Mouse (Mus musculus): ENCODE measurements around the gene Dmwd.
"Not testable (repeated sequence)": the region's sequence is repeated elsewhere in the genome, so short reads cannot be mapped to it uniquely, and the experiment has no call there.

The Dmwd gene

DNA sequence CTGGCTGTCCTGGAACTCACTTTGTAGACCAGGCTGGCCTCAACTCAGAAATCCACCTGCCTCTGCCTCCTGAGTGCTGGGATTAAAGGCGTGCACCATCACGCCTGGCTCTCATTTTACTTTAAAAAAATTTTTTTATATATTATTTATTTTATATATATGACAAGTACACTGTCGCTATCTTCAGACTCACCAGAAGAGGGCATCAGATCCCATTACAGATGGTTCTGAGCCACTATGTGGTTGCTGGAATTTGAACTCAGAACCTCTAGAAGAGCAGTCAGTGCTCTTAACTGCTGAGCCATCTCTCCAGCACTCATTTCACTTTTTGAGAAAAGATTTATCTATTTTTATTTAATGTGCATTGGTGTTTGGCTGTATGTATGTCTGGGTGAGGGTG lies 5.0 kb upstream of the Dmwd start:
- in situ Hi-C loops (cut with MboI): not testable (repeated sequence)

DNA sequence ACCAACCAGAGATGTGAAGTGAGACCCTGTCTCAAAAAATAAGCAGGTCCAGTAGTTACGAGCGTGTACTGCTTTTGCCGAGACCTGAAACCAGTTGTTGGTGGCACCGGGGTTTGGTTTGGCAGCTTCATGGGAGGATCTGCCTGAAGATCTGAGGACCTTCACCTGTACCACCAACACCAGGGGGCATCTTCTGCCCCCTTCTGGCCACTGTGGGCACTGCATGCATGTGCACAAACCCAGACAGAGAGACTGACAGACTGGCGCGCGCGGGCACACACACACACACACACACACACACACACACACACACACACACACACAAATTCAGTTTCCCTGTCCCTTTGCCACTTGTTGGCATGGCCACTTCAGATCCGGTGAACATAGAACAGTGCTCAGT lies 2.5 kb upstream of the Dmwd start:
- in situ Hi-C loops (cut with MboI): no loop called here

DNA sequence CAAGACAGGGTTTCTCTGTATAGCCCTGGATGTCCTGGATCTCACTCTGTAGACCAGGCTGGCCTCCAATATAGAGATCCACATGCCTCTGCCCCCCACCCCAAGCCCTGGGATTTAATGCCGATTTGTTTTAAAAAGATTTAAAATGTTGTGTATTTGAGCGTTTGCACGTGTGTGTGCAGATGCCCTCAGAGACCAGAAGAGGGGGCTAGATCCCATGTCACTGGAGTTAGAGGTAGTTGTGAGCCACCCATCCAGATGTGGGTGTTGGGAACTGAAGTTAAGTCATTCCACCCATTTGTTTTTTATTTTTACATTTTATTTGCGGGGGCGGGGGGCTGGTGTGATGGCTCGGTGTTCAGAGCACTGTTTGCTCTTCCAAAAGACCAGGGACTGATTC lies 1.5 kb upstream of the Dmwd start:
- in situ Hi-C loops (cut with MboI): no loop called here

DNA sequence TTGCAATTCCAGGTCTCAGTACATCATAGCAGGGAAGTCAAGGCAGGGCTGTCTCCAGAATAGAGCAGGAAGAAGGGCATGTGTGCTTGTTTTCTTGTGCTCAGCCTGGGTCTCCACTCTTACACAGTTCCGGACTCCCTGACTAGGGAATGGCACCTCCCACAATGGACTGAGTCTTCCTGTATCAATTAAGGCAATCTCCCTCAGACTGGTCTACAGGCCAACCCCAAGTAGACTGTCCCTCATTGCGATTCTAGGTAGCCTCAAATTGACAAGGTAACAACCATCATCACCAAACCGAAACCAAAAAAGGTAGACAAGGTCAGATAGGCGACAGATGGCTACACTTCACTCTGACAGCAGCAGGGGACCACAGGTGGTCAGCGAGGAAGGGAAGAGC lies 796 bp upstream of the Dmwd start:
- in situ Hi-C loops (cut with MboI): no loop called here

DNA sequence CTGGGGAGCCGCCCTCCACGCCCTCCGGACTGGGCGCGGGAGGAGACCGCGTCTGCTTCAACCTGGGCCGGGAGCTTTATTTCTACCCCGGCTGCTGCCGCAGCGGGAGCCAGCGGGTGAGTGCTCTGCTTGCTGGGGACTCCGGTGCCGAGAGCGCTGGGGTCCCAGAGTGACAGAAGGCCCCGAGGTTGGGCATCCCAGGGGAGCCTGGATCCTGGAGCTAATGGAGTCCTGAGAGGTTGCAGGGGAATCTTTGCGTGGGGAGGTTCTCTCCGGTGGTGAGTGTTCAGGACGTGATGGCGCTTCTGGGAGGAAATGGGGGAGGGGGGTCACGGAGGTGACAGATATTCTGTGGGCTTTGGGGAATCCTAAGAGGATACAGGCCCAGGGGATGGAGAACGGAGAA lies 562 bp downstream of the Dmwd start:
- in situ Hi-C loops (cut with MboI): no loop called here

DNA sequence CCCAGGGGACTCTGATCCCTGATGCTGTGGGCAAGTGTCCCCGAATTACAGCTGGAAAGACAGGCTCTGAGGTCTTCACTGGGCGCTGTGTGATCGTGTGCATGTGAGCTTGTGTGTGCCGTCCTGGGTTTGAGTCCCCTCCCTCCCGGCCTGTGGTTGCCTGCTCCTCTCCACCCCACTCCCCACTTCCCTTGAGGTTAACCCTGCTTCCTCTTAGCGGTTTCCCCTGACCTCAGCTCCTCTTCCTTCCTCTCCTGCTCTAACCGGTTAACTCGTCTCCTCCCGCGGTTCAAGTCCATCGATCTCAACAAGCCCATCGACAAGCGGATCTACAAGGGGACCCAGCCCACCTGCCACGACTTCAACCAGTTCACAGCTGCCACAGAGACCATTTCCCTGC lies 1.7 kb downstream of the Dmwd start:
- in situ Hi-C loops (cut with MboI): no loop called here

DNA sequence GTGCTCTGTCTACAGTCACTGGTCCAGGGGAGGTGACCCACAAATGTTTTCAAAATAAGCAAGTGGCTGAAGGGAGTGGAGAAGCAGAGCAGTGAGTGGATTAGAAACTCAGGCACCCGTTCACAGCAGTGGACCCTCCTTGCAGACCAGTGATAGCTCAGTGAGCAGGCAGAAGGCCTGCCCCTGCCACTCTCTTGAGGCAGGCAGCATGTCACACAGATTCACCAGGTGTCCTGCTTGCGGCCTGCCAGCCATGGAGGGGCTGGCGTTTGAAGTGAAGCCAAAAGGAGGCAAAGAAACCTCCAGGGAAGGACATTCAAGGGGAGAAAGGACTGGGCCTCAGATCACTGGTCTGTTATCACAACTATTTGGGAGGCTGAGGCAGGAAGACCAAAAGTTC lies 2.7 kb downstream of the Dmwd start:
- in situ Hi-C loops (cut with MboI): no loop called here

DNA sequence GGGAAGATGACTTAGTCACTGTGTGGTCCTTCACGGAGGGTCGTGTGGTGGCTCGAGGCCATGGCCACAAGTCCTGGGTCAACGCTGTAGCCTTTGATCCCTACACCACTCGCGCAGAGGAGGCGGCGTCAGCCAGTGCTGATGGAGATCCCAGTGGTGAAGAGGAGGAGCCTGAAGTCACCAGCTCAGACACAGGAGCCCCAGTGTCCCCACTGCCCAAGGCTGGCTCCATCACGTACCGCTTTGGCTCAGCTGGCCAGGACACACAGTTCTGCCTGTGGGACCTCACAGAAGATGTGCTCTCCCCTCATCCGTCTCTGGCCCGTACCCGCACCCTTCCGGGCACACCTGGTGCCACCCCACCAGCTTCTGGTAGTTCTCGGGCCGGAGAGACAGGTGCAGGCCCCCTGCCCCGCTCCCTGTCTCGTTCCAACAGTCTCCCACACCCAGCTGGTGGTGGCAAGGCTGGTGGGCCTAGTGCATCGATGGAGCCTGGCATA lies 4.5 kb downstream of the Dmwd start:
- in situ Hi-C loops (cut with MboI): no loop called here

DNA sequence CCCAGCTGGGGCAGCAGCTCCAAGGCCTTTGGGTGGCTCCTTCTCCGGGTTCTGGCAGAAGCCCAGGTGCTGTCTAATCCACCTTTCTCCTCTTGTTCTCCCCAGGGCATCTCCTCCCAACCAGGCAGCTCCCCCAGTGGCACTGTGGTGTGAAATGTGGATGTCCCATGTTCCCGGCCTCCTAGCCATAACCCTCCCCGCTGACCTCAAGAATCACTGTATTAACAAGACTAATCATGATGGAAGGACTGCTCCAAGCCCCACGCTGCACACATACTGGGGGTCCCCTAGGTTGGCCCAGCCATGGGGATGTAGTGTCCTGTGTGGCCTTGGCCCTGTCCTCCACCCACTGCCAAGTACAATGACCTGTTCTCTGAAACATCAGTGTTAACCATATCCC lies 6.1 kb downstream of the Dmwd start:
- in situ Hi-C loops (cut with MboI): no loop called here

DNA sequence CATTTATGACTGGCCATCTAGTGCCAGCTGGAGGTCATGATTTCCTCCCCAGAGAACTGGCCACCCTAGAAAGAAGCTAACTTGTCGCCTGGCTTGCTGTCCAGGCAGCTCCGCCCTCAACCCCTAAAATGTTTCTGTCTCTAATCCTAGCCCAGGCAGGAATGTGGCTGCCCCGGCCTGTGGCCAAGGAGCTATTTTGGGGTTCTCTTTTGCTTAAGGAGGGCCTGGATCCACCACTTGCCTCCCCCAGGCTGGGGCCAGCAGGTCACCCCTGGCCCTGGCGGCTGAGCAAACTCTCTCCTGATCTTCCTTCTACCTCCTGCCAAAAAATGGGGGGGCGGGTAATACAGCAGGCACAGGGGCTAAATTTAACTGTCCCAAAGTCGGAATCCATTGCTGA lies 7.1 kb downstream of the Dmwd start:
- in situ Hi-C loops (cut with MboI): no loop called here

DNA sequence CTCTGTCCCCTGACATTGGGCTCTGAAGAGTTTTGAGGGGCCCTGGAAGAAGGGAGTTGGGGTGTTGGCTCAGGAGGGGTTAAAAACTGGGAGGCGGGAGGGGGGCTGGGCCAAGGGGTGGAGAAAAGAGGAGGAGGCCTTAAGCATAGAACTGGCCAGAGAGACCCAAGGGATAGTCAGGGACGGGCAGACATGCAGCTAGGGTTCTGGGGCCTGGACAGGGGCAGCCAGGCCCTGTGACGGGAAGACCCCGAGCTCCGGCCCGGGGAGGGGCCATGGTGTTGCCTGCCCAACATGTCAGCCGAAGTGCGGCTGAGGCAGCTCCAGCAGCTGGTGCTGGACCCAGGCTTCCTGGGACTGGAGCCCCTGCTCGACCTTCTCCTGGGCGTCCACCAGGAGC lies 7.7 kb downstream of the Dmwd start, which contains the start of gene Dmpk:
Dmpk (plus strand) TSS at position 149 of the 400 bp plus-strand sequence.
- in situ Hi-C loops (cut with MboI): no loop called here

DNA sequence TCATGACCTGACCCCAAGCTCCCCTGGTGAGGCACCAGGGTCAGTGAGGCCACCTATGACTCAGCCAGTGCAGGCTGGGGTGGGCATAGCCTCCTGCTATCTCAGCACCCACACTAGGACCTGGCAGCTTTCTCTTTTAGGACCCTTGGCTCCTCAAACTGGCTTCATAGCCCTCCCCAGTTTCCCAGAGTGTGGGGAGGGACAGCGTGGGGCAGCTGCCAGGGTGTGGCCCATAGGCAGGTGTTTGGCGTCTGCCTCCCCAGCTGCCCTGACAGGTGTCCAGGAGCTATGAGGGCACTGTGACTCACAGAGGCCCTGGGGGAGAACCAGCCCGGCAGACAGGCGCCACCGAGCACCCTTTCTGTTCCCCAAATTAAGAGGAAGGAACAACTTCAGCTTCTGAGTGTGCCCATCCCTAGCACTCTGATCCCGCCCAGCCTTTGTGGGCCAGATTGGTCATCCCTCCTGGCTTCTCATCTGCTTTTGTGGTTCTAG lies 8.3 kb downstream of the Dmwd start:
- in situ Hi-C loops (cut with MboI): no loop called here

DNA sequence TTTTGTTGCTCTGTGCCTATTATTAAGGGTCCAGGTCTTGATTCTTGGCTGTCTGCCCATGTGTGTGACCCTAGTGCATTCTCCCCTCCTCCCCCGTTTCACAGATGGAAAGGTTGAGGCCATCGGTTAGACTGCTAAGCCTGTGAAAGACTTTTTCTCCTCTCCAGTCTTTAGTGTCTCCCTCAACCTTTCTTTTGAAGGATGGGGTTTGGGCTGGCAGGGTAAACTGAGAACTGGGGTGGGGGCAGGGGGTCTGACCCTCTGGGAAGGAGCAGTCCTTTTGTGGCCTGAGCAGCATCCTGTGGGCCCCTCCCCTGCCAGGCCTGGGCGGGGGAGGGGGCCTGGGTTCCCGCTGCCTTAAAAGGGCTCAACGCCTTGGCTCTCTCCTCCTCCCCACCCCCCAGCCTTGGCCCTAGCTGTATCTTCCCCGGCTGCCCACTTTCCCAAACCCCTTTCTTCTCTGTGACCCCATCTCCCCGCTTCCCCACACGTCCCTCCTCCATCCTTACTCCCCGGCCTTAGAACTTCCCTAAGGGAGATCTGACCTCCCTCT lies 9.0 kb downstream of the Dmwd start:
- in situ Hi-C loops (cut with MboI): no loop called here

DNA sequence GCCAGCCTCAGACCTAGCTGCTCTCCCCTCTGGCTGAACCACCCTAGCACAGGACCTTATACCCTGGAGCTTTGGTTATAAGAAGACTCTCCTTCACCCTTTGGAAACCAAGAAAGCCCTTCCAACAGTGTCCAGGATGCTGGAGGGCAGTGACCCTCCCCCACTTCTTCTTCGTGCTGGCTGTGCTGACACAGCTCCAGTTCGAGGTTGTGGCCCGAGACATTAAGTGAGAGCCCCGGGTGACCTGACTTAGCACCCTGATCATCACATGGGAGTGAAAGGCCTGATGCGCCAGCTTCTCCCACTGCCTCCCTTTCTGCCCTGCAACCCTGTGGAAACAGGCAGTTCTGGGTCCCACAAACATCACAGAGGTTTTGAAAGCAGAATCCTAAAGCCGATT lies 9.5 kb downstream of the Dmwd start:
- in situ Hi-C loops (cut with MboI): no loop called here

DNA sequence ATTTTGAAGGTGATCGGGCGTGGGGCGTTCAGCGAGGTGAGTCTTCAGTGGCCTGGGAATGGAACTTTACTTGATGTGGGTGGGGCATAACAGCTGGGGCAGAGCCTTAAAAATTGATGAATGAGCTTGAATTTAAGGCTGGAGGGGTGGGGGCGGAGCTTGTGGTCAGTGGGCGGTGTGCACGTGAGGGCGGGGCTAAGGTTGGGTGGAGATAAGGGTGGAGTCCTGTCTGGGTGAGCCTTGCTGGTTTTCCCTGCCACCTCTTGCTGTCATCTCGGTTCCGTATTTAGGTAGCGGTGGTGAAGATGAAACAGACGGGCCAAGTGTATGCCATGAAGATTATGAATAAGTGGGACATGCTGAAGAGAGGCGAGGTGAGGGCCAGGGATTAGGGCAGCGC lies 10.0 kb downstream of the Dmwd start:
- in situ Hi-C loops (cut with MboI): no loop called here

DNA sequence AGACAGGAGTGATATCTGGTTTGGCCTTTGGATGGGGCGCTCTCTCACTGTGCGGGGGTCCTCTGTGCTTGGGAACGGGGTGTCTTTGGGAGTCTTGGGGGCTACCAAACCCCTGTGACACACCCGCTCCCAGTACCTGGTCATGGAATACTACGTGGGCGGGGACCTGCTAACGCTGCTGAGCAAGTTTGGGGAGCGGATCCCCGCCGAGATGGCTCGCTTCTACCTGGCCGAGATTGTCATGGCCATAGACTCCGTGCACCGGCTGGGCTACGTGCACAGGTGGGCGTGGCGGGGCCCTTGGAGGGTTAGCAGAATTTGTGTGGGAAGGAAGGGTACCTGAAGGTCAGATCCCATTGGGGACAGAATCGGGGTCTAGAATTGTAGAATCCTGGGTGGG lies 10.7 kb downstream of the Dmwd start:
- in situ Hi-C loops (cut with MboI): no loop called here

DNA sequence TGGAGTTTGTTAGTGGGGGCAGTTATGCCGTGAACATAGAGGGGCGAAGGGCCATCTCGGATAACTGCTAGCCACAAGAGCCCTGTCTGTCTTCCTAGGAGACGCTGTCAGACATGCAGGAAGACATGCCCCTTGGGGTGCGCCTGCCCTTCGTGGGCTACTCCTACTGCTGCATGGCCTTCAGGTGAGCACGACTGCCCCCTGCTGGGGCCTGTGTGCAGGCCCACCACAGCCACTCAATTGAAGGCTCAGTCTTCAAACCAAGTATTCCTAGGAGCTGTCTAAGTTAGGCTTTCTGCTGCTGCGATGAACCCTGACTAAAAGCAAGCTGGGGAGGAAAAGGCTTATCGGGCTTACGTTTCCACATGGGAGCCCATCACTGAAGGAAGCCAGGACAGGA lies 12.8 kb downstream of the Dmwd start:
- in situ Hi-C loops (cut with MboI): no loop called here

DNA sequence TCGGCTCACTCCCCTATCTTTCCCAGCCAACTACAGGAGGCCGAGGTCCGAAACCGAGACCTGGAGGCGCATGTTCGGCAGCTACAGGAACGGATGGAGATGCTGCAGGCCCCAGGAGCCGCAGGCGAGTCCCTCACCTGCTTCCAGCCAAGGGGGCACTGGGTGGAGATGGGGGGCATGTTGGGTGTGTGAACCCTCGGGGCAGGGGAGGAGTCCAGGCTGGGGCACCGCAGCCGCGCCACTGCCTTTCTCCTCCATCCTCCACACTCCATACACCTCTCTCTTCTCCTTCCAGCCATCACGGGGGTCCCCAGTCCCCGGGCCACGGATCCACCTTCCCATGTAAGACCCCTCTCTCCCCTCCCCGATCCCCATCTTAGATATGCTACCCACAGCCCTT lies 15.9 kb downstream of the Dmwd start:
- in situ Hi-C loops (cut with MboI): no loop called here

DNA sequence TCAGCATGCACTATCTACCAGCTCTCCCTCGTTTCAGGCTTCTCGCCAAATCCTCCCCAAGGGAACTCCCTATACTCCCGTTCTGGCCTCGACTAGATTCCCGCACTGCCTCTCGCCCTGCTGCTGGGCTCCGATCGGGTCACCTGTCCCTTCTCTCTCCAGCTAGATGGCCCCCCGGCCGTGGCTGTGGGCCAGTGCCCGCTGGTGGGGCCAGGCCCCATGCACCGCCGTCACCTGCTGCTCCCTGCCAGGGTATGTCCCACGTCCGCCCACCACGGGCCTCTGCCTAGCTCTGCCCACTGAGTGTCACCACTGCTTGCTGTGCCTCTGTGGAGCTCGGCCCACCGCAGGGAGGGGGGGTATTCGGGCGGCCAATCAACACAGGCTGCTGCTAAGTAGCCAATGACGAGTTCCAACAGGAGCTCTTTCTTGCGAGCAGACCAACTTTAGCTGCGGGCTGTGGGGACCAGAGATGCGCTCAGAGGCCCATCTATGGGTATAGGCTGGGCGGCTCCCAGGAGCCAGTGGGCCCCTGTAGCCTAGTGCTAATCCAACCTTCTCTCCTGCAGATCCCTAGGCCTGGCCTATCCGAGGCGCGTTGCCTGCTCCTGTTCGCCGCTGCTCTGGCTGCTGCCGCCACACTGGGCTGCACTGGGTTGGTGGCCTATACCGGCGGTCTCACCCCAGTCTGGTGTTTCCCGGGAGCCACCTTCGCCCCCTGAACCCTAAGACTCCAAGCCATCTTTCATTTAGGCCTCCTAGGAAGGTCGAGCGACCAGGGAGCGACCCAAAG lies 16.6 kb downstream of the Dmwd start:
- in situ Hi-C loops (cut with MboI): no loop called here

DNA sequence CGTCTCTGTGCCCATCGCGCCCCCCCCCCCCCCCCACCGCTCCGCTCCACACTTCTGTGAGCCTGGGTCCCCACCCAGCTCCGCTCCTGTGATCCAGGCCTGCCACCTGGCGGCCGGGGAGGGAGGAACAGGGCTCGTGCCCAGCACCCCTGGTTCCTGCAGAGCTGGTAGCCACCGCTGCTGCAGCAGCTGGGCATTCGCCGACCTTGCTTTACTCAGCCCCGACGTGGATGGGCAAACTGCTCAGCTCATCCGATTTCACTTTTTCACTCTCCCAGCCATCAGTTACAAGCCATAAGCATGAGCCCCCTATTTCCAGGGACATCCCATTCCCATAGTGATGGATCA lies 17.1 kb downstream of the Dmwd start:
- in situ Hi-C loops (cut with MboI): no loop called here

DNA sequence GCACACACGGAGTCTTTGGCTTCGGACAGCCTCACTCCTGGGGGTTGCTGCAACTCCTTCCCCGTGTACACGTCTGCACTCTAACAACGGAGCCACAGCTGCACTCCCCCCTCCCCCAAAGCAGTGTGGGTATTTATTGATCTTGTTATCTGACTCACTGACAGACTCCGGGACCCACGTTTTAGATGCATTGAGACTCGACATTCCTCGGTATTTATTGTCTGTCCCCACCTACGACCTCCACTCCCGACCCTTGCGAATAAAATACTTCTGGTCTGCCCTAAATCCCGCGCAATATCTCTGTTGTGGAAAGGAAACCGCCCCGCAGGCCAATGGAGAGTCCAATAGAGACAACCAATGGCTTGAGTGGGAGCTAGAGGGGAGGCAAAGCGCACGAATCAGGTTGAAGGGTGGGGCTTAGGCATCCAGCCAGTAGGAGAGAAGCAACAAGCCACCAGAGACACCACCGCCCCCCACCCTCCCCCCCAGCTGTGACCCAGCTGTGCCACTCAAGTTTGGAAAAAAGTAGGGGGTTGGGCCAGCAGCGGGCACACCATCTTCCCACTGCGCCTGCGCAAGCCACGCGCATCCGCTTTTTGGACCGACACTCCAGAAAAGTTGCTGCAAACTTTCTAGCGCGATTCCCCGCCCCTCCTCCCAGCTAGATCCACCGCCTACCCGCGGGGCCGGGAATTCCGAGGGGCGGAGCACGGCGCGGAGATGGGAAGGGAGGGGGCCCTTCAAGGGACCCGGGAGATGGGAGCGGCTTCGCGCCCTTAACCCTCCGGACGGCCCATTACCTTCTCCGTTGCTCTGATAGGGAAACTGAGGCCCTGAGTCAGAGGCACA lies 17.7 kb downstream of the Dmwd start:
- in situ Hi-C loops (cut with MboI): no loop called here

DNA sequence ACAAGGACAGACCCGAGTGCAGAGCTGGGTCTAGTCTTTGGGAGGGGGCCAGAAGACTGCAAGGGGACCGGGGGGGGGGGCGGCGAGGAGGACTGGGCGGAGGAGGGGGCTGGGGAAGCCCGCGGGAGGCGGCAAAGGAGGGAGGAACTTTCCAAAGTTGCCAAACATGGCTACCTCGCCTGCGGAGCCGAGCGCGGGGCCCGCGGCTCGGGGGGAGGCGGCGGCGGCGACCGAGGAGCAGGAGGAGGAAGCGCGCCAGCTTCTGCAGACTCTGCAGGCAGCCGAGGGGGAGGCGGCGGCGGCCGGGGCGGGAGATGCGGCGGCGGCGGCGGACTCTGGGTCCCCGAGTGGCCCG lies 18.4 kb downstream of the Dmwd start, which contains the start of gene Six5:
Six5 (plus strand) TSS at position 124 of the 355 bp plus-strand sequence.
- in situ Hi-C loops (cut with MboI): no loop called here

Data from mature B cell (primary cell).